In genomic region chr8:70752000-70752764, GRCm38 (mm10) we compare ENCODE assay signal across 8 mouse cellular contexts. TPM values are rescaled to one million over a fixed set of nuclear protein-coding genes. Genes with fewer than 3 reads are reported as not detected.
DNase-seq lines count a peak whose midpoint lies in the region; ATAC-seq and TF ChIP-seq lines count a peak whose summit lies in the region.

No protein-coding gene starts in this region.

- no peak for ATAC-seq in megakaryocyte, adult 5-6 weeks (ENCODE audit: poor library complexity, severe bottlenecking)
- ATAC-seq in intestine, embryonic 14.5 days (replicated peaks; ENCODE audit: low FRiP score, low TSS enrichment, low read depth): no peak
- no peak for ATAC-seq in limb, embryonic 11.5 days (ENCODE audit: insufficient number of reproducible peaks, low FRiP score, low TSS enrichment, low read depth)

- H3K9ac ChIP-seq in intestine, embryonic 14.5 days (ENCODE audit: low read length): no peak overlapping the region
- no peak overlapping the region for H3K9ac ChIP-seq in limb, embryonic 11.5 days (ENCODE audit: low read length)

- H3K27me3 ChIP-seq in megakaryocyte, embryonic 14.5 days (replicated peaks): peaks cover 34% of the 10 kb centered on the region
- H3K27me3 ChIP-seq in intestine, embryonic 14.5 days (replicated peaks; ENCODE audit: control insufficient read depth, insufficient read depth, low read length): 0 out of 2 replicates have a peak, but pooled peaks cover 2% of the 10 kb centered on the region
- H3K27me3 ChIP-seq in limb, embryonic 11.5 days (ENCODE audit: control insufficient read depth, insufficient read depth, low read length): peaks cover 6% of the 10 kb centered on the region

- intact Hi-C loops in gastrocnemius, adult 2 months (cut with DNase I): loop anchor here (2.0 kb wide), 1 partner anchor 31 kb away; no protein-coding TSS in a partner anchor

- H3K36me3 ChIP-seq in megakaryocyte, embryonic 14.5 days (replicated peaks; ENCODE audit: low read length): peaks cover 17% of the 10 kb centered on the region
- H3K36me3 ChIP-seq in intestine, embryonic 14.5 days (ENCODE audit: control insufficient read depth, insufficient read depth, low read length): peaks cover 14% of the 10 kb centered on the region
- H3K36me3 ChIP-seq in limb, embryonic 11.5 days (ENCODE audit: control insufficient read depth, insufficient read depth, low read length): no peaks in the 10 kb centered on the region; the same call in 1 of the 2 replicates

- peak overlapping the region; percentile 96 for H3K27ac ChIP-seq in gastrocnemius, adult 2 months
- peak overlapping the region; percentile 79 for H3K27ac ChIP-seq in intestine, embryonic 14.5 days (ENCODE audit: low read depth)
- no peak overlapping the region for H3K27ac ChIP-seq in limb, embryonic 11.5 days (replicated peaks; ENCODE audit: low read depth, low read length)

- peak; percentile 71 for DNase-seq in brain, embryonic 14.5 days (ENCODE audit: low read depth)
- peak; percentile 79 for DNase-seq in gastrocnemius, adult 2 months
- peak; percentile 87 for DNase-seq in intestine, embryonic 14.5 days (ENCODE audit: low spot score)
- DNase-seq in limb, embryonic 11.5 days (ENCODE audit: low spot score): peak; percentile 79
- peak; percentile 75 for DNase-seq in neural tube, embryonic 10.5 days (ENCODE audit: extremely low spot score, low spot score)
- DNase-seq in thymus, postnatal 4 days: peak; percentile 90

- peak; percentile 74; the same call in 1 of the 2 replicates for TF ChIP-seq CTCF in brain, embryonic 14.5 days (IDR thresholded peaks at IDR 0.05; ENCODE audit: borderline replicate concordance, extremely low read depth, insufficient read depth, insufficient read length)
- peak; percentile 79 for TF ChIP-seq CTCF in gastrocnemius, adult 2 months (IDR thresholded peaks at IDR 0.05)

- no peaks in the 10 kb centered on the region for H3K9me3 ChIP-seq in megakaryocyte, embryonic 14.5 days
- no peaks in the 10 kb centered on the region for H3K9me3 ChIP-seq in intestine, embryonic 14.5 days (ENCODE audit: control insufficient read depth, low read length)
- H3K9me3 ChIP-seq in limb, embryonic 11.5 days (ENCODE audit: control insufficient read depth, low read length): no peaks in the 10 kb centered on the region

- no peak overlapping the region for H3K4me2 ChIP-seq in intestine, embryonic 14.5 days (ENCODE audit: low read length)
- no peak overlapping the region for H3K4me2 ChIP-seq in limb, embryonic 11.5 days (ENCODE audit: low read depth, severe bottlenecking)

- WGBS in intestine, embryonic 14.5 days: 23% methylated on average over 11 of the region's 11 CpGs
- WGBS in limb, embryonic 11.5 days: 22% methylated on average over 11 of the region's 11 CpGs

- peaks cover 55% of the 10 kb centered on the region for H3K4me1 ChIP-seq in megakaryocyte, embryonic 14.5 days
- peaks cover 25% of the 10 kb centered on the region for H3K4me1 ChIP-seq in intestine, embryonic 14.5 days (replicated peaks; ENCODE audit: control insufficient read depth, insufficient read depth, low read length)
- H3K4me1 ChIP-seq in limb, embryonic 11.5 days (ENCODE audit: control insufficient read depth, insufficient read depth, low read length): peaks cover 11% of the 10 kb centered on the region

- TF ChIP-seq POLR2A in brain, embryonic 14.5 days (IDR thresholded peaks at IDR 0.05; ENCODE audit: borderline replicate concordance, extremely low read depth, insufficient read depth, insufficient read length, poor library complexity, severe bottlenecking): no peak

- peak overlapping the region; percentile 87 for H3K4me3 ChIP-seq in megakaryocyte, embryonic 14.5 days (replicated peaks)
- H3K4me3 ChIP-seq in gastrocnemius, adult 2 months: peak overlapping the region; percentile 92
- H3K4me3 ChIP-seq in intestine, embryonic 14.5 days (ENCODE audit: low read depth, low read length): no peak overlapping the region
- H3K4me3 ChIP-seq in limb, embryonic 11.5 days (ENCODE audit: low read depth, low read length): no peak overlapping the region

RNA-seq across cellular contexts. Expression of gene Rab3a, which starts 2.3 kb away (rescaled TPM):
- polyA plus RNA-seq in megakaryocyte, embryonic 14.5 days (2012; ENCODE audit: insufficient read depth, low replicate concordance): 7.8 and 38.4 TPM in 2 replicates
- total RNA-seq in megakaryocyte, adult 5-6 weeks (2015): 3.3 and 5.8 TPM in 2 replicates
- 2.1 and 5.1 TPM in 2 replicates for total RNA-seq in megakaryocyte, adult 5-6 weeks (2017)
- polyA plus RNA-seq in brain, embryonic 14.5 days (2012; rRNA removed): 468 and 475 TPM in 2 replicates
- 10 to 100 TPM; 31.9 to 39.8 TPM for total RNA-seq in gastrocnemius, adult 2 months (2021)
- polyA plus RNA-seq in intestine, embryonic 14.5 days (2014; fragmentation: Nextera tagmentation; extraction: Ambion mirVana): 27.7 and 28.6 TPM in 2 replicates
- polyA plus RNA-seq in limb, embryonic 11.5 days (2014; fragmentation: Nextera tagmentation; extraction: Ambion mirVana): 11.6 and 12.3 TPM in 2 replicates

RNA-seq across cellular contexts. Expression of gene Mpv17l2, which starts 8.6 kb away (rescaled TPM):
- 99.7 and 186 TPM in 2 replicates for polyA plus RNA-seq in megakaryocyte, embryonic 14.5 days (2012; ENCODE audit: insufficient read depth, low replicate concordance)
- 34.4 and 44.7 TPM in 2 replicates for total RNA-seq in megakaryocyte, adult 5-6 weeks (2015)
- 8.4 and 15.9 TPM in 2 replicates for total RNA-seq in megakaryocyte, adult 5-6 weeks (2017)
- polyA plus RNA-seq in brain, embryonic 14.5 days (2012; rRNA removed): 29.1 and 45.0 TPM in 2 replicates
- total RNA-seq in gastrocnemius, adult 2 months (2021): 10 to 100 TPM; 21.0 to 22.8 TPM
- 58.6 and 59.9 TPM in 2 replicates for polyA plus RNA-seq in intestine, embryonic 14.5 days (2014; fragmentation: Nextera tagmentation; extraction: Ambion mirVana)
- polyA plus RNA-seq in limb, embryonic 11.5 days (2014; fragmentation: Nextera tagmentation; extraction: Ambion mirVana): 23.1 and 23.6 TPM in 2 replicates

RNA-seq across cellular contexts. Expression of gene Pik3r2, which starts 24.3 kb away (rescaled TPM):
- polyA plus RNA-seq in megakaryocyte, embryonic 14.5 days (2012; ENCODE audit: insufficient read depth, low replicate concordance): 51.5 and 59.4 TPM in 2 replicates
- 4.6 and 5.0 TPM in 2 replicates for total RNA-seq in megakaryocyte, adult 5-6 weeks (2015)
- 14.7 and 14.9 TPM in 2 replicates for total RNA-seq in megakaryocyte, adult 5-6 weeks (2017)
- 150 and 161 TPM in 2 replicates for polyA plus RNA-seq in brain, embryonic 14.5 days (2012; rRNA removed)
- total RNA-seq in gastrocnemius, adult 2 months (2021): 10 to 100 TPM; 13.9 to 16.2 TPM
- polyA plus RNA-seq in intestine, embryonic 14.5 days (2014; fragmentation: Nextera tagmentation; extraction: Ambion mirVana): 40.7 and 47.3 TPM in 2 replicates
- polyA plus RNA-seq in limb, embryonic 11.5 days (2014; fragmentation: Nextera tagmentation; extraction: Ambion mirVana): 46.9 and 48.3 TPM in 2 replicates

RNA-seq across cellular contexts. Expression of gene Pde4c, which starts 28.7 kb away (rescaled TPM):
- polyA plus RNA-seq in megakaryocyte, embryonic 14.5 days (2012; ENCODE audit: insufficient read depth, low replicate concordance): 0.03 TPM in 1 of 2 replicates, not detected in the other
- total RNA-seq in megakaryocyte, adult 5-6 weeks (2015): not detected in 2 replicates
- not detected in 2 replicates for total RNA-seq in megakaryocyte, adult 5-6 weeks (2017)
- 0.40 and 0.58 TPM in 2 replicates for polyA plus RNA-seq in brain, embryonic 14.5 days (2012; rRNA removed)
- total RNA-seq in gastrocnemius, adult 2 months (2021): 1 to 10 TPM; 2.4 to 3.0 TPM
- polyA plus RNA-seq in intestine, embryonic 14.5 days (2014; fragmentation: Nextera tagmentation; extraction: Ambion mirVana): 0.39 and 0.42 TPM in 2 replicates
- polyA plus RNA-seq in limb, embryonic 11.5 days (2014; fragmentation: Nextera tagmentation; extraction: Ambion mirVana): 0.08 and 0.13 TPM in 2 replicates

RNA-seq across cellular contexts. Expression of gene Gm3336, which starts 33.8 kb away (rescaled TPM):
- polyA plus RNA-seq in megakaryocyte, embryonic 14.5 days (2012; ENCODE audit: insufficient read depth, low replicate concordance): 0.26 TPM in 1 of 2 replicates, not detected in the other
- total RNA-seq in megakaryocyte, adult 5-6 weeks (2015): not detected in 2 replicates
- not detected in 2 replicates for total RNA-seq in megakaryocyte, adult 5-6 weeks (2017)
- not detected in 2 replicates for polyA plus RNA-seq in brain, embryonic 14.5 days (2012; rRNA removed)
- total RNA-seq in gastrocnemius, adult 2 months (2021): not detected
- 0.67 and 0.88 TPM in 2 replicates for polyA plus RNA-seq in intestine, embryonic 14.5 days (2014; fragmentation: Nextera tagmentation; extraction: Ambion mirVana)
- not detected in 2 replicates for polyA plus RNA-seq in limb, embryonic 11.5 days (2014; fragmentation: Nextera tagmentation; extraction: Ambion mirVana)

Comparison
In these comparisons a context has a peak if more than half of its experiments do, and no peak if none do; other contexts are left out.
1. H3K4me3 ChIP-seq: peak in megakaryocyte, embryonic 14.5 days (single experiment) and gastrocnemius, adult 2 months (single experiment); none in intestine, embryonic 14.5 days (single experiment) and limb, embryonic 11.5 days (single experiment).
2. RNA of gene Rab3a, which starts 2.3 kb away (polyA plus RNA-seq): 468 to 475 TPM in brain, embryonic 14.5 days; 27.7 to 28.6 TPM in intestine, embryonic 14.5 days, 11.6 to 12.3 TPM in limb, embryonic 11.5 days and 7.8 to 38.4 TPM in megakaryocyte, embryonic 14.5 days; every median in the first group is over 10 times any median in the second.
3. Peak in every context shown above with its lines, with median percentiles within 50 percentile points of each other: DNase-seq.